Mouse (Mus musculus) midbrain, embryonic 12.5 days (tissue): ENCODE data around the gene Pknox2. TPM values are rescaled to one million over a fixed set of nuclear protein-coding genes. Genes with fewer than 3 reads are reported as not detected.
A peak's percentile ranks its signal among the peaks of the same experiment; 100 is the strongest.

Experiments
- ATAC-seq: fragments of 200-750 bp; cut with Nextera tagmentation; 2 replicates; pipeline ENCODE4 v1.8.0; 2017; ENCODE audit warnings: low read depth, moderate TSS enrichment, moderate library complexity; ENCODE audit not compliant: low FRiP score
- H3K27ac ChIP-seq: fragments of 300-500 bp; sonication (generic); replicated peaks from 2 replicates; pipeline ENCODE4 v1.5.1; 2016; ENCODE audit warnings: mild to moderate bottlenecking
- H3K27me3 ChIP-seq: fragments of 300-500 bp; sonication (generic); 2 replicates; pipeline ENCODE4 v1.6.1; 2016; ENCODE audit warnings: mild to moderate bottlenecking
- H3K36me3 ChIP-seq: fragments of 300-500 bp; sonication (generic); 2 replicates; pipeline ENCODE4 v1.6.1; 2016
- H3K4me1 ChIP-seq: fragments of 300-500 bp; sonication (generic); 2 replicates; pipeline ENCODE4 v1.6.1; 2016
- H3K4me2 ChIP-seq: fragments of 300-500 bp; sonication (generic); replicated peaks from 2 replicates; pipeline ENCODE4 v1.6.1; 2016; ENCODE audit warnings: mild to moderate bottlenecking, moderate library complexity
- H3K4me3 ChIP-seq: fragments of 300-500 bp; sonication (generic); 2 replicates; pipeline ENCODE4 v1.5.1; 2016; ENCODE audit warnings: mild to moderate bottlenecking
- H3K9ac ChIP-seq: fragments of 300-500 bp; sonication (generic); replicated peaks from 2 replicates; pipeline ENCODE4 v1.6.1; 2016; ENCODE audit warnings: mild to moderate bottlenecking, moderate library complexity
- H3K9me3 ChIP-seq: fragments of 300-500 bp; sonication (generic); 2 replicates; pipeline ENCODE4 v1.6.1; 2016; ENCODE audit warnings: mild to moderate bottlenecking
- WGBS: fragments of 180-500 bp; shearing (Covaris S2); methylation state at CpG from one replicate; pipeline ENCODE4 v1.1.7; 2016; 5-methylcytosine and 5-hydroxymethylcytosine counted together
- polyA plus RNA-seq: library from polyadenylated mRNA; unstranded; fragments of >200 nt; fragmentation: Nextera tagmentation; extraction: Ambion mirVana; gene quantifications from 2 replicates; pipeline ENCODE4 v1.2.1, GENCODE M21; 2016

The Pknox2 gene
- polyA plus RNA-seq, 1 experiment from 2014 or later: 33.7 TPM

- Histone ChIP-seq H3K4me1 (peaks cover 29% of the 10 kb centered on the region), H3K4me2 (no peak overlapping the region), H3K27me3 (no peaks in the 10 kb centered on the region), H3K36me3 (0 out of 2 replicates have a peak, but pooled peaks cover 3% of the 10 kb centered on the region), H3K9me3 (no peaks in the 10 kb centered on the region), H3K9ac (no peak overlapping the region), H3K4me3 (no peak overlapping the region), H3K27ac (0 out of 2 replicates have a peak overlapping the region, but pooled peaks have one; percentile 39)
- ATAC-seq: no peak
- WGBS: 38% methylated on average over 4 of the region's 4 CpGs
Measured at GRCm38 (mm10) chr9:36919472-36919871, 227.7 kb downstream of the Pknox2 start.

DNA sequence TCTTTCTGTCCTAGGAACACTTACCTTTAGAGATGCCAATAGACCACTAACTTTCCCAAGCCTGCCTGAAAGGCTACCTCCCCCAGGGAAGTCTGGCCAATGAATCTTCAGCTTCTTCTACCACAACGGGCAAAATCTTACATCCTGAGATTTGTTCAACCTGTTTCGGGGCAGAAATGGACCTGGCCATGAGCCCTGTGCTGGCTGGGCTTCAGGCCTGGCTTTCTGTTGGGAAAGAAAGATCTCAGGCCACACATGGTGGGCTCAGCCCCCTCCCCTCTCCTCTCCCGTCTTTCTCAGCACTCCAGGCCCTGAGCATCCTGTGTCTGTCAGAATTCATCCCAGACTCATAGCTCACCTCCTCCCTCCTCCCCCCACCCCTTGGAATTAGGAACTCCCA lies 228.6 kb downstream of the Pknox2 start:
- Histone ChIP-seq H3K27ac (no peak overlapping the region), H3K4me3 (no peak overlapping the region), H3K9me3 (no peaks in the 10 kb centered on the region), H3K4me1 (peaks cover 29% of the 10 kb centered on the region), H3K36me3 (0 out of 2 replicates have a peak, but pooled peaks cover 3% of the 10 kb centered on the region), H3K27me3 (no peaks in the 10 kb centered on the region), H3K9ac (no peak overlapping the region), H3K4me2 (no peak overlapping the region)
- 54% methylated on average over 3 of the region's 3 CpGs for WGBS
- ATAC-seq: no peak

GRCm38 (mm10) chr9:36916915-36917314 lies 230.3 kb downstream of the Pknox2 start:
- Histone ChIP-seq H3K9ac (no peak overlapping the region), H3K36me3 (no peaks in the 10 kb centered on the region), H3K9me3 (no peaks in the 10 kb centered on the region), H3K4me2 (no peak overlapping the region), H3K27ac (no peak overlapping the region), H3K4me1 (peaks cover 21% of the 10 kb centered on the region), H3K4me3 (no peak overlapping the region), H3K27me3 (no peaks in the 10 kb centered on the region)
- ATAC-seq: no peak
- 47% methylated on average over 5 of the region's 5 CpGs for WGBS

GRCm38 (mm10) chr9:36916362-36916761 lies 230.8 kb downstream of the Pknox2 start:
- no peaks in the 10 kb centered on the region for H3K36me3 ChIP-seq
- WGBS: 4% methylated on average over 6 of the region's 6 CpGs
- no peak overlapping the region for H3K27ac ChIP-seq
- no peak overlapping the region for H3K4me3 ChIP-seq
- H3K9me3 ChIP-seq: no peaks in the 10 kb centered on the region
- 0 out of 2 replicates have a peak overlapping the region, but pooled peaks have one; percentile 7 for H3K4me2 ChIP-seq
- ATAC-seq: peak; percentile 70
- no peaks in the 10 kb centered on the region for H3K27me3 ChIP-seq
- H3K9ac ChIP-seq: no peak overlapping the region
- H3K4me1 ChIP-seq: peaks cover 16% of the 10 kb centered on the region

DNA sequence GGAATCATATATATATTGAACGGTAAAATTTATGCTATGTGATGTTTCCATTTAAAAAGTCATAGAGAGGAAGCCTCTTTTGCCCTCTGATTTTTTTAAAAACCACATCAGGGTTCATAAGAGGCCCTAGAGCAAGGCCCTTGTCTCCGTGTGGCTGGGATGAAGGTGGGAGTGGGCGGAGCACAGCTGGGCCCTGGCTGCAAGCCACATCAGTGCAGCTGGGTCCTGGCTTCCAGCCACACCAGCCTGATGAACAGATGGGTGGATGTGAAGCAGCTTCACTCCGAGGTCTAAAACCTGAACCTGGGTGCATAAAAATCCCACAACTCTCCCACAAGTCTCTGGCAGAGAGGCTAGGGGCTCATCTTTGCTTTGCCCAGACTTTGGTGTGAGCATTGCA lies 241.8 kb downstream of the Pknox2 start:
- H3K4me2 ChIP-seq: no peak overlapping the region
- H3K4me3 ChIP-seq: no peak overlapping the region
- peaks cover 22% of the 10 kb centered on the region for H3K36me3 ChIP-seq
- H3K9ac ChIP-seq: no peak overlapping the region
- no peaks in the 10 kb centered on the region for H3K27me3 ChIP-seq
- H3K4me1 ChIP-seq: no peaks in the 10 kb centered on the region
- H3K27ac ChIP-seq: no peak overlapping the region
- WGBS: 83% methylated on average over 4 of the region's 4 CpGs
- no peaks in the 10 kb centered on the region for H3K9me3 ChIP-seq
- no peak for ATAC-seq

GRCm38 (mm10) chr9:36900464-36900863 lies 246.7 kb downstream of the Pknox2 start:
- H3K4me3 ChIP-seq: no peak overlapping the region
- peaks cover 18% of the 10 kb centered on the region for H3K36me3 ChIP-seq
- WGBS: 87% methylated on average over 4 of the region's 4 CpGs
- H3K9ac ChIP-seq: no peak overlapping the region
- H3K4me2 ChIP-seq: no peak overlapping the region
- no peaks in the 10 kb centered on the region for H3K9me3 ChIP-seq
- no peaks in the 10 kb centered on the region for H3K27me3 ChIP-seq
- no peak overlapping the region for H3K27ac ChIP-seq
- no peaks in the 10 kb centered on the region for H3K4me1 ChIP-seq
- no peak for ATAC-seq

DNA sequence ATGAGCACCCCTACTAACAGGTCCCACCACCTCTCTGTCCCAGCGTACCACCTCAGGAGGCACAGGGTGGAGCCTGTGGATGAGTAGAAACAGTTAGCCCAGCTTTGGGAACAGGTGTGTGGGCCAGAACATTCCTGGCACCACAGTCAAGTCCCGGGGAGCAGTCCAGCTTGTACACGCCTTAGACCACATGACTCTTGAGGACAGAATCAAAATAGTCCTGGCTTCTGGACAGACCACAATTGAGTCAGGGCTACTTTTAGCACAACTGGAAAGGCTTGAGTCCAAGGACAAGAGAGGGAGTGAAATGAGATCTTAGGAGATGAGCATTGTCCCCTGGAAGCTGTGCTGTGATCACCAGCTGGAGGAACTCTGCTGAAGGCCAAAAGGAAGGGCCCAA lies 248.6 kb downstream of the Pknox2 start:
- Histone ChIP-seq H3K4me3 (no peak overlapping the region), H3K27ac (no peak overlapping the region), H3K9ac (no peak overlapping the region), H3K4me1 (no peaks in the 10 kb centered on the region), H3K36me3 (peaks cover 25% of the 10 kb centered on the region), H3K4me2 (no peak overlapping the region), H3K27me3 (no peaks in the 10 kb centered on the region), H3K9me3 (no peaks in the 10 kb centered on the region)
- ATAC-seq: no peak
- WGBS: 96% methylated on average over 3 of the region's 3 CpGs

DNA sequence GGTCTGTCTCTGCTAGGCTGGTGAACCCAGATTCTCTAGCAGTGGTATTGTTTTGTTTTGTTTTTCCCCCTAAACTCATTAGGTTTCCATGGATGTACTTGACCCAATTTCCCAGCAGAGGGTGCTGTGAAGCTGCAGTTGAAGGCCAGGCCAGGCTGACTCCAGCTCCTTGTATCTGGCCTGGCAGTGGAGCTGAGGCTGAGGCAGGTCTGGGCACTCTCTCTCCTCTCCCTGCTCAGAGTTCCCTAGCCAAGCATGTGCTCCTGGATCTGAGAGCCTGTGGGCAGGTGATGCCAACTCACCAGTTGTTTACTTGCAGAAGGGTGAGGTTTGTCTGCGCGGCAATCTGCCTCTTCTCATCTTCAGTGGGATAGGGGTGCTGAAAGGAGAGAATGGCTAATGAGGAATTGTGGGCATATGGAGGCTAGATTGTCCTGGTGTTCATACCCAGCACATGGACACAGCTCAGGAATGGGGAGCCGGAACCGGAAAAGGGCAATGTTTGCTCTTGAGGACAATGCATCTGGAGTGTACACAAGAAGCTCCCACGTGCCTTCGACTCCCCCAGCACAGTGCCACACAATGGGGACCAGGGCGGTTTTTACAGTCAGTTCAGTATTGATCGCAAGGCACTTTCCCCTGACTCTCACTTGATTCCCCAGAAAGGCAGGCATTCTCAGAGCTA lies 252.1 kb downstream of the Pknox2 start:
- no peaks in the 10 kb centered on the region for H3K4me1 ChIP-seq
- no peak overlapping the region for H3K9ac ChIP-seq
- no peak overlapping the region for H3K4me2 ChIP-seq
- no peaks in the 10 kb centered on the region for H3K27me3 ChIP-seq
- H3K27ac ChIP-seq: no peak overlapping the region
- 80% methylated on average over 8 of the region's 8 CpGs for WGBS
- peaks cover 35% of the 10 kb centered on the region for H3K36me3 ChIP-seq
- H3K4me3 ChIP-seq: no peak overlapping the region
- no peaks in the 10 kb centered on the region for H3K9me3 ChIP-seq
- peak; percentile 81 for ATAC-seq

DNA sequence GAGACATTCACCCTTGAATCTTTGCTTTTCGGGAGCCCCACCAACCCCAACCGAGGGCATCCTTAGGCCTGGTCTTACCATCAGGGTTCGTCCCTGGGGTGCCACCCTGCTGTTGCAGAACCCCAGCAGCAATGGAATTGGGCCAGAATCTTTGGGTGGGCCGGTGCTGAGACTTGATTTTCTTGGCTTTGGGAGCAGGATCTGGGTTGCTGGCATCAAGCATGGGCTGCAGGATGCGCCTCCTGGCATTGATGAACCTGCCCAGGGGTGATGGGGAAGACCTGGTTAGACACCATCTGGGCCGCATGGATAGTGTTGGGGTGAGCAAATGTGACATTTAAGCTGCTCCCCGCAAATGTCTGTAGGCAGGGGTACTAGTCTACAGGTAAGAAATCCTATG lies 253.0 kb downstream of the Pknox2 start:
- Histone ChIP-seq H3K4me1 (no peaks in the 10 kb centered on the region), H3K4me2 (no peak overlapping the region), H3K36me3 (peaks cover 35% of the 10 kb centered on the region), H3K4me3 (no peak overlapping the region), H3K27ac (no peak overlapping the region), H3K27me3 (no peaks in the 10 kb centered on the region), H3K9ac (no peak overlapping the region), H3K9me3 (no peaks in the 10 kb centered on the region)
- ATAC-seq: no peak
- WGBS: 90% methylated on average over 7 of the region's 7 CpGs

GRCm38 (mm10) chr9:36893413-36893990 lies 253.7 kb downstream of the Pknox2 start:
- ATAC-seq: no peak
- no peak overlapping the region for H3K4me2 ChIP-seq
- no peak overlapping the region for H3K9ac ChIP-seq
- no peaks in the 10 kb centered on the region for H3K9me3 ChIP-seq
- peaks cover 29% of the 10 kb centered on the region for H3K36me3 ChIP-seq
- 86% methylated on average over 6 of the region's 6 CpGs for WGBS
- H3K4me3 ChIP-seq: no peak overlapping the region
- no peaks in the 10 kb centered on the region for H3K4me1 ChIP-seq
- H3K27ac ChIP-seq: no peak overlapping the region
- H3K27me3 ChIP-seq: no peaks in the 10 kb centered on the region

DNA sequence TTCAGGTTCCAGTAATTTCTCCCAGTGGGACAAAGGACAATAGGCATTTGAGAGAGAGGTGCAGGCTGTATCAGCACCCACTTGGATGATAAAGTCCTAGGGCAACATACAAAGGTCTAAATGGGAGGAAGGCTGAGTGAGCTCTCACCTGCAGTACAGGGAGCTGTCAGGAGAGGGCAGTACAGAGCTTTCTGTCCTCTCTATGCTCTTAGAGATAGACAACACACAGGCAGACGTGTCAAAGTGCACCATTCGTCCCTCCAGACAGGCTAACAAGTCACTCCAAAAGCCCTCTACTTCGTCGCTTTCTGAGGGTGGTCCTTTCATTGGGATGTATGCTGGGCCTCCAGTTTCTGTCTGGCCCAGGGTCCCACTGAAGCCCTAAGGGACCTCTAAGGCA lies 256.7 kb downstream of the Pknox2 start:
- WGBS: 27% methylated on average over 4 of the region's 4 CpGs

DNA sequence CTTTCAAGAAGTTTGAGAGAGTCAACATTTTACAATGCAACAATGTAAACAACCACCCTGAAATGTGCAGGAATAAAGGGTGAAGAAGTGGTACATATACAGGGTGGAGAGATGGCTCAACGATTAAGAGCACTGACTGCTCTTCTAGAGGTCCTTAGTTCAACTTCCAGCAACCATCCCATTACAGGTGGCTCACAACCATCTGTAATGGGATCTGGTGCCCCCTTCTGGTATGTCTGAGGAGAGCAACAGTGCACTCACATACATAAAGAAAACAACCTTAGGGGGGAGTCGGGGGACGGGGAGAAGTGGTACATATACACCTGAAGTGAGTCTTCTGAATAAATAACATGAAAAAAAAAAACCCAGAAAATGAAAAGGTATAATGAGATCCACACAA lies 262.0 kb downstream of the Pknox2 start:
- peaks cover 19% of the 10 kb centered on the region for H3K4me1 ChIP-seq
- no peaks in the 10 kb centered on the region for H3K36me3 ChIP-seq
- H3K9ac ChIP-seq: no peak overlapping the region
- no peak for ATAC-seq
- no peaks in the 10 kb centered on the region for H3K9me3 ChIP-seq
- no peaks in the 10 kb centered on the region for H3K27me3 ChIP-seq
- no peak overlapping the region for H3K4me3 ChIP-seq
- H3K4me2 ChIP-seq: no peak overlapping the region
- H3K27ac ChIP-seq: no peak overlapping the region
- 79% methylated on average over 3 of the region's 3 CpGs for WGBS

More for the DNA sequence above, 256.7 kb downstream of the Pknox2 start:
- H3K4me3 ChIP-seq: no peak overlapping the region
- H3K4me1 ChIP-seq: no peaks in the 10 kb centered on the region
- no peak overlapping the region for H3K9ac ChIP-seq
- no peaks in the 10 kb centered on the region for H3K27me3 ChIP-seq
- ATAC-seq: no peak
- H3K36me3 ChIP-seq: peaks cover 27% of the 10 kb centered on the region
- no peak overlapping the region for H3K4me2 ChIP-seq
- H3K27ac ChIP-seq: no peak overlapping the region
- no peaks in the 10 kb centered on the region for H3K9me3 ChIP-seq
